Mouse (Mus musculus) limb, embryonic 14.5 days (tissue): Measurements from ENCODE around the gene Cops7a. TPM values are rescaled to one million over a fixed set of nuclear protein-coding genes. Genes with fewer than 3 reads are reported as not detected.

ENCODE experiments used
- ATAC-seq: fragments of 200-750 bp; cut with Nextera tagmentation; 2 replicates; pipeline ENCODE4 v1.8.0; 2017; ENCODE audit warnings: low read depth, moderate number of reproducible peaks, moderate TSS enrichment; ENCODE audit not compliant: low FRiP score
- DNase-seq: peaks from one replicate; pipeline ENCODE4 v3.0.0-alpha.2; 2015; ENCODE audit warnings: low spot score
- H3K27ac ChIP-seq: fragments of 300-500 bp; sonication (generic); replicated peaks from 2 replicates; pipeline ENCODE4 v1.5.1; 2014; ENCODE audit warnings: low read depth, mild to moderate bottlenecking, low read length, moderate library complexity, mixed read lengths
- H3K27me3 ChIP-seq: fragments of 300-500 bp; sonication (generic); 2 replicates; pipeline ENCODE4 v1.6.1; 2014; ENCODE audit warnings: low read length, mixed read lengths; ENCODE audit not compliant: control insufficient read depth, insufficient read depth
- H3K36me3 ChIP-seq: fragments of 300-500 bp; sonication (generic); 2 replicates; pipeline ENCODE4 v1.6.1; 2014; ENCODE audit warnings: mild to moderate bottlenecking, low read length, moderate library complexity, mixed read lengths; ENCODE audit not compliant: control insufficient read depth, insufficient read depth
- H3K4me1 ChIP-seq: fragments of 300-500 bp; sonication (generic); 2 replicates; pipeline ENCODE4 v1.6.1; 2014; ENCODE audit warnings: antibody characterized with exemption, low read length, mixed read lengths; ENCODE audit not compliant: control insufficient read depth, insufficient read depth
- H3K4me2 ChIP-seq: fragments of 300-500 bp; sonication (generic); replicated peaks from 2 replicates; pipeline ENCODE4 v1.6.1; 2014; ENCODE audit warnings: low read depth, mild to moderate bottlenecking, low read length, moderate library complexity; ENCODE audit not compliant: severe bottlenecking
- H3K4me3 ChIP-seq: fragments of 300-500 bp; sonication (generic); replicated peaks from 2 replicates; pipeline ENCODE4 v1.5.1; 2014; ENCODE audit warnings: low read length
- H3K9ac ChIP-seq: fragments of 300-500 bp; sonication (generic); 2 replicates; pipeline ENCODE4 v1.6.1; 2014; ENCODE audit warnings: mild to moderate bottlenecking, low read depth, low read length, moderate library complexity; ENCODE audit not compliant: severe bottlenecking
- H3K9me3 ChIP-seq: fragments of 300-500 bp; sonication (generic); 2 replicates; pipeline ENCODE4 v1.6.1; 2016; ENCODE audit warnings: low read length; ENCODE audit not compliant: control insufficient read depth
- POLR2A ChIP-seq: fragments of 200-500 bp; IDR thresholded peaks from 2 replicates; pipeline ENCODE4 v1.8.0; 2012; ENCODE audit warnings: inconsistent platforms, mild to moderate bottlenecking, moderate library complexity, borderline replicate concordance; ENCODE audit not compliant: insufficient read depth, insufficient read length; ENCODE audit errors: extremely low read depth
- WGBS: fragments of 180-500 bp; shearing (Covaris S2); extraction: QIAGEN DNeasy Blood & Tissue Kit; methylation state at CpG from one replicate; pipeline ENCODE4 v1.1.7; 2014; 5-methylcytosine and 5-hydroxymethylcytosine counted together
- polyA plus RNA-seq, 2 experiments: library from polyadenylated mRNA; depleted of rRNA in 1 of 2; stranded (reverse) in 1 of 2; unstranded in 1 of 2; fragments of >200 nt; fragmentation: Nextera tagmentation in 1 of 2; extraction: Ambion mirVana in 1 of 2; gene quantifications; 2 replicates each; pipeline versions ENCODE4 v1.2.1 to v1.2.3; 2012 to 2014

The Cops7a gene
- polyA plus RNA-seq, 2 experiments = 137 to 215 TPM

DNA sequence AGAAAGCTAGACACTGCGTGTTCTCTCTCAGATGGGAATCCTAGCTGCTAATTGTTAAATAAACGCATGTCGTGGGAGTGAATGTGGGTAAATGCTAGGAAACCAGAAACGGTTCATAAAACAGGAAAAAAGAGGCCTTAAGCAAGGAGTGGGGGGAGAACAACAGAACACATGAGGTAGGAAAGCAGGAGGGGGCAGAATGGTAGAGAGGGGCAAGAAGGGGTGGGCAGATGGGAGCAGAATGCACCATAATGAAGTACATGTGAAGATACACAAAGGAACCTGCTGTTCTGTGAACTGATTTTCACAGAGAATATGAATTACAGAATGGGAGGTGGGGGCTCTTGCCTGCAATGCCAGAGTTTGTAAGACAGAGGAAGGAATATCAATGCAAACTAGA is 26.9 kb upstream of the Cops7a start:
- no peaks in the 10 kb centered on the region for H3K36me3 ChIP-seq
- H3K4me1 ChIP-seq = no peaks in the 10 kb centered on the region; the same call in 1 of the 2 replicates
- WGBS = 66% methylated on average over 4 of the region's 4 CpGs
- H3K4me3 ChIP-seq = no peak overlapping the region
- H3K9me3 ChIP-seq = no peaks in the 10 kb centered on the region; the same call in 1 of the 2 replicates
- peaks cover 22% of the 10 kb centered on the region; the same call in 1 of the 2 replicates for H3K27me3 ChIP-seq
- no peak for ATAC-seq
- no peak for DNase-seq
- H3K27ac ChIP-seq = no peak overlapping the region
- TF ChIP-seq POLR2A = no peak
- H3K4me2 ChIP-seq = no peak overlapping the region
- H3K9ac ChIP-seq = no peak overlapping the region

DNA sequence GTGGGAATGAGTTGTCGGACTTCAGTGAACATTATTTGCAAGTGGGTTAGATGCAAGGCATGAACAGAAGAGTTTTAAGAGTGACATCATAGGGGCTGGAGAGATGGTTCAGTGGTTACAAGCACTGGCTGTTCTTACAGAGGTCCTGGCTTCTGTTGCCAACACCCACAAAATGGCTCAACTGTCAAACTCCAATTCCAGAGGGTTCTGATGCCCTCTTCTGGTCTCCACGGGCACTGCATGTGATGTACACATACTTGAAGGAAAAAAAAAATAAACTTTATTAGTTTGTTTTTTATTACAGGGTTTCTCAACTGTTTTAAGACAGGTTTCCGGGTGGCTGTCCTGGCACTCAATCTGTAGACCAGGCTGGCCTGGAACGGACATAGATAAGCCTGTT is 2.4 kb upstream of the Cops7a start:
- Histone ChIP-seq H3K9me3 (no peaks in the 10 kb centered on the region), H3K4me2 (no peak overlapping the region), H3K36me3 (no peaks in the 10 kb centered on the region), H3K4me1 (peaks cover 11% of the 10 kb centered on the region), H3K9ac (no peak overlapping the region), H3K27me3 (no peaks in the 10 kb centered on the region), H3K27ac (no peak overlapping the region), H3K4me3 (no peak overlapping the region)
- peak; percentile 20 for DNase-seq
- no peak for TF ChIP-seq POLR2A
- ATAC-seq = no peak
- WGBS = 58% methylated on average over 4 of the region's 4 CpGs

DNA sequence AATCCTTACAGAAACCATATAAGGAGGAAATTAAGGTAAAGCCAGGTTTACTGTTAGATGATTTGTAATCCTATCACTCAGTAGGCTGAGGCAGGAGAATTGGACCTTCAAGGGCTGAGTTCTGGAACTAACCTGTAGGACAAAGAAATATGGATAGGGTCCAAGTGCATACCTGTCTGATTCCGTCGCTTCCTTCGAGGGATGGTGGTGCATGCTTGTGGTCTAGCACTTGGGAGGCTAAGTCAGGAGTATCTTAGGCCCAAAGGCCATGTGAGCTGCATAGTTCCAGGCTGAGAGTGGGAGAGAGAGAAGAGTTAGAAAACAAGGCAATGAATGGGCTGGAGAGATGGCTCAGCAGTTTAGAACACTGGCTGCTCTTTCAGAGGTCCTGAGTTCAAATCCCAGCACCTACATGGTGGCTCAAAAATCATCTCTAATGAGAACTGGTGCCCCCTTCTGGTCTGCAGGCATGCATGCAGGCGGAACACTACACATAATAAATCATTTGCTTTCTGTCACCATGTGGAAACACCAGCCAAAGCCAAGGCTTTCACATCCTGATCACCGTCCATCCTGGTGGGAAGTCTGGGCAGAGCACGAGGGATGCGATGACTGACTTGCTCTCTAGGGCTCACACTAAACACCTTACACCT is 1.3 kb upstream of the Cops7a start:
- ATAC-seq (no peak), DNase-seq (no peak)
- peaks cover 11% of the 10 kb centered on the region for H3K4me1 ChIP-seq
- H3K9me3 ChIP-seq = no peaks in the 10 kb centered on the region
- H3K9ac ChIP-seq = no peak overlapping the region
- peaks cover 11% of the 10 kb centered on the region; the same call in 1 of the 2 replicates for H3K36me3 ChIP-seq
- H3K4me2 ChIP-seq = peak overlapping the region; percentile 98
- no peak for TF ChIP-seq POLR2A
- no peaks in the 10 kb centered on the region for H3K27me3 ChIP-seq
- H3K27ac ChIP-seq = no peak overlapping the region
- 96% methylated on average over 7 of the region's 7 CpGs for WGBS
- peak overlapping the region; percentile 85 for H3K4me3 ChIP-seq

DNA sequence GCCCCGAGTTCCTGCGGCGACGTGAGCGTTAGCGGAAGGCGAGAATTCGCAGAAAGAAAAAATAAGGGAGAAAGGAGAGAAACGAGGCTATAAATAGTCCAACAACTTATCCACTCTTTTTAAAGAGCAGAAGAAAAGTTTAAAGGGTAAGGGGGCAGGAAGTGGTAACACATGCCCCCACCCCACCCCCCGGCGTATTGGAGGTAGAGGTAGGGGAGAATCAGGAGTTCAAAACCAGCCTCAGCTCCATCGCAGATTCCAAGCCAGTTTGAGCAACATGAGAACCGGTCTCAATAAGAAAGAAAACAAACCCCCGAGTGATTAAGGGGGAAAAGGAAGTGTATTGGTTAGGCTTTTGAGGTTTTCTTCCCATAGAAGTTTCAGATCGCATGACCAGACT is 409 bp upstream of the Cops7a start:
- TF ChIP-seq POLR2A = no peak
- Histone ChIP-seq H3K27me3 (no peaks in the 10 kb centered on the region), H3K4me1 (peaks cover 11% of the 10 kb centered on the region), H3K9ac (peak overlapping the region; percentile 89), H3K9me3 (no peaks in the 10 kb centered on the region), H3K4me2 (peak overlapping the region; percentile 98), H3K27ac (peak overlapping the region; percentile 89), H3K36me3 (peaks cover 19% of the 10 kb centered on the region), H3K4me3 (peak overlapping the region; percentile 85)
- DNase-seq = no peak
- 13% methylated on average over 15 of the region's 15 CpGs for WGBS
- no peak for ATAC-seq

DNA sequence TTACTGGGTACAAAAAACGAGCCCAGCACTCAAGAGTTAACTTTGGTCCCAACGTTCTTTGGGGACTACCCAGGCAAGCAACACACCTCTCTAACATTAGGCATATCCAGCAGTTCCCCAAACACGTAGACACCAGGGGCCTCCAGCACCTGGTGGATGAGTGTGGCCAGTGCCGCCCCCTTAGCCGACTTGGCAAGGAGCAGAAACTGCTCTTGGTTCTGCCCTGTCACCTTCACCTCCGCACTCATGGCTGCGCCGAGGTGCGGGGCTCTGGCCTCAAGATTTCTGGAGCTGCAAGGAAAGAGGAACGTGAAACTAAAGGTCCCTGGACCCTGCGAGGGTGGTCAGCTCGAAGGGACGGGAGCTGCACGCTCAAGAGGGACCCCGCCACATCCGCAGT is 700 bp downstream of the Cops7a start:
- peak overlapping the region; percentile 85 for H3K4me3 ChIP-seq
- WGBS = 33% methylated on average over 16 of the region's 16 CpGs
- TF ChIP-seq POLR2A = no peak
- H3K36me3 ChIP-seq = peaks cover 29% of the 10 kb centered on the region
- peaks cover 11% of the 10 kb centered on the region for H3K4me1 ChIP-seq
- peak overlapping the region; percentile 89 for H3K9ac ChIP-seq
- no peaks in the 10 kb centered on the region for H3K27me3 ChIP-seq
- DNase-seq (no peak), ATAC-seq (no peak)
- peak overlapping the region; percentile 89 for H3K27ac ChIP-seq
- H3K4me2 ChIP-seq = peak overlapping the region; percentile 98
- no peaks in the 10 kb centered on the region for H3K9me3 ChIP-seq

DNA sequence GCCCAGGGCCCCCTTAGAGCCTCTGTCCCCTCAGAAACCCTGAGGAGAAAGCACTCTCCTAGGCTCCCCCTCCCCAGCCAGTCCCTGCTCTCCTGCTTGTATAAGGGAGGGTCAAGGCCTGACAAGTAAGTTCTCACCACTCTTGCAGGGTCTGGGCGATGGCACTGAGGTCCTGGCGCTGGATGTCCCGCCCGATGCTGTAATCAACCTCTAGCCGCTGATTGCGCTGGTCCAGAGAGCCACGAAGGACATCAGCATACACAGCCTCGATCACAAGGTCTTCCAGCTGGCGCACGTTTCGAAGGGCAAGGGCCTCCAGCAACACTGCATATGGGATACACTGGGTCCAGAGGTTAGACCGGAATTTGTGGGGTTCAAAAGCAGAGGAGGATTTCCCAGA is 4.3 kb downstream of the Cops7a start:
- WGBS = 93% methylated on average over 12 of the region's 12 CpGs
- no peak overlapping the region for H3K9ac ChIP-seq

More for the DNA sequence above, 4.3 kb downstream of the Cops7a start:
- Histone ChIP-seq H3K27ac (no peak overlapping the region), H3K4me3 (no peak overlapping the region), H3K27me3 (no peaks in the 10 kb centered on the region), H3K9me3 (no peaks in the 10 kb centered on the region), H3K4me1 (peaks cover 8% of the 10 kb centered on the region), H3K4me2 (no peak overlapping the region), H3K36me3 (peaks cover 63% of the 10 kb centered on the region)
- no peak for DNase-seq
- no peak for ATAC-seq
- TF ChIP-seq POLR2A = no peak
